Mouse (Mus musculus): Measurements from ENCODE around the gene Nufip2. TPM values are rescaled to one million over a fixed set of nuclear protein-coding genes. Genes with fewer than 3 reads are reported as not detected.

Nufip2 gene
- polyA plus RNA-seq, 1 experiment from 2014 or later, result 3.4 TPM

DNA sequence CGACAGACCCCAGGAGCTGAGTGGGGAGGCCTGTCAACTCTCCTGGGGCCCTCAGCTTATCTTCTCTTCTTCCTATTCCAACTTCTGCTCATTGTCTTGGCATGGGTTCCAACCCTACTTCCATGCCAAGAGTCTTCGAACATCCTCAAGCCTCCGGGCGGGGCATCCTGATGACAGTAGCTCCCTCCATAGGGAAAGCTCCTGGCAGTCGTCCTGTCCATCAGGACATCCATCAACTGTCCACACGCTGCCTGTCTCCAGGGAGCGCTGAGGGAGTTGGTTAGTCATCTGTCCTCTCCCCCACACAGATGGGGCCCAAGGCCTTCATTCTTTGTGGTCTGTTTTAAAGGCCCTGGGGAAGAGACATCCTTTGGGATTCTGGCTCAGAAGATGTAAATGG, 95.1 kb downstream of the Nufip2 start:
- no peaks in the 10 kb centered on the region for H3K27me3 ChIP-seq (ENCODE audit: insufficient read depth, low read length)
- H3K36me3 ChIP-seq (ENCODE audit: insufficient read depth, low read length), result peaks cover 11% of the 10 kb centered on the region
- 68% methylated on average over 7 of the region's 7 CpGs for WGBS
- H3K27ac ChIP-seq (ENCODE audit: low read length), result no peak overlapping the region
- no peaks in the 10 kb centered on the region for H3K9me3 ChIP-seq (ENCODE audit: low read length)
- ATAC-seq (ENCODE audit: low FRiP score, low TSS enrichment), result no peak
- no peak overlapping the region for H3K4me3 ChIP-seq (ENCODE audit: low read length)
- H3K4me2 ChIP-seq (replicated peaks; ENCODE audit: low read depth, low read length), result no peak overlapping the region
- peaks cover 34% of the 10 kb centered on the region for H3K4me1 ChIP-seq (ENCODE audit: insufficient read depth, low read length)
- H3K9ac ChIP-seq (replicated peaks; ENCODE audit: low read length), result no peak overlapping the region

DNA sequence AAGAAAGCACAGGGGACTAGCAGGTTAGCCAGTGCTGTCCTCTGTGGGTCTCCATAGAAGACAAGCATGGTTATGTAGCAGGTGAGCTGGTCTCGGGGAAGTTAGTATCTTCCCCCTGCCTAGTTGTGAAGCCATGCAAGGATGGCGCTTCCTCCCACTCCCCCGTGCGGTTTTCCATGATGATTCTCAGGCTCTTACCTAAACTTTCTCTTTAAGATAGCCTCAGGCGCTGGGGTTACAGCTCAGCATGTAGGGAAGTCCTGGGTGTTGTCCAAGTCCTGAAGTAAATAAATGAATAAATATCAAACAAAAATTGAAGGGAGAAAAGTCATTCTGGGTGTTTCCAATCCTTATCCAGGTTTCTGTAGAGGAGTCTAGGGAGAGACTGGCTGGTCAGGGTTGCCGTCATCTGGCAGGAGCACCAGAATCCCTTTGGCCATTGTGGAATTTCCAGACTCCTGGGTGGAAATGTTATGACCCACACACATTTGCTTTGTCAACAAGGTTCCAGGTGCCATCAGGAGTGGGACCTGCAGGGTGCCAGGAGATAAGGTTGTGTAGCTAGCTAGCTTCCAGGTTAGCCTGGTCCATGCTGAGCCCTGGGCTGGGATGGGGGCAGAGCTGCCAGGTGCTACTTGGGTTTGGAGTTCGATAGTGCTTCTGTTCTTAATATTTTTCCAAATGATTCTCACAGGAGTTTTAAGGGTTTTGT, 96.3 kb downstream of the Nufip2 start:
- WGBS, result 79% methylated on average over 7 of the region's 7 CpGs
- H3K27me3 ChIP-seq (ENCODE audit: insufficient read depth, low read length), result no peaks in the 10 kb centered on the region

DNA sequence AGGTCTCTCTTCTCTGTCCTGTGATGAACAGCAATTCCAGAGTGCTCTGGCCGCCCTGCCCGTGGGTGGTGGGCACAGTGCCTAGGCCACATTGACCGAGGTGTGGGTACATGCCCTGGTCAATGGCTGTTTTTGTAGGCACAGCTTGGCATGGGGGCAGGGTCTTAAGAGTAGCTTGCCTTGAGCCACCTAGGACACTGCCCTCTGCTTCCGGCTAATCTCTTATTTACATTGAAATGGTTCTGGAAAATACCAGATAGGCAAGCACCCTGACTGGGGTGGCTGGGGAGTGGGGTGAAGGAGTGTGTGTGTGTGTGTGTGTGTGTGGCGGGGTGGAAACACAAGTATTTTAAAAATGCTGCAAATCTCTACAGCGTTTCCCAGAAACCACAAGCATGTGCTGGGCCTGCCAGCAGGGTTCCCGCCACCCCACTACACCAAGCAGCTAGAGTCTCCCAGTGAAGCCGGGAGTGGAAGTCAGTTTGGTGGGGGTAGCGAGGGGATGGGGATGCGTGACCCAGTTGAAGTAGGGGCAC, 97.3 kb downstream of the Nufip2 start:
- Histone ChIP-seq H3K36me3 (ENCODE audit: insufficient read depth, low read length) (no peaks in the 10 kb centered on the region; the same call in 1 of the 2 replicates), H3K4me3 (ENCODE audit: low read length) (no peak overlapping the region), H3K27ac (ENCODE audit: low read length) (peak overlapping the region; percentile 97), H3K9me3 (ENCODE audit: low read length) (no peaks in the 10 kb centered on the region), H3K27me3 (ENCODE audit: insufficient read depth, low read length) (no peaks in the 10 kb centered on the region), H3K4me1 (ENCODE audit: insufficient read depth, low read length) (peaks cover 40% of the 10 kb centered on the region), H3K4me2 (replicated peaks; ENCODE audit: low read depth, low read length) (no peak overlapping the region), H3K9ac (replicated peaks; ENCODE audit: low read length) (peak overlapping the region; percentile 34)
- WGBS, result 68% methylated on average over 10 of the region's 10 CpGs
- no peak; the same call in 1 of the 2 replicates for ATAC-seq (ENCODE audit: low FRiP score, low TSS enrichment)

More for the DNA sequence above, 96.3 kb downstream of the Nufip2 start:
- Histone ChIP-seq H3K4me2 (replicated peaks; ENCODE audit: low read depth, low read length) (no peak overlapping the region), H3K4me1 (ENCODE audit: insufficient read depth, low read length) (peaks cover 40% of the 10 kb centered on the region), H3K4me3 (ENCODE audit: low read length) (no peak overlapping the region), H3K9ac (replicated peaks; ENCODE audit: low read length) (no peak overlapping the region), H3K27ac (ENCODE audit: low read length) (no peak overlapping the region), H3K9me3 (ENCODE audit: low read length) (no peaks in the 10 kb centered on the region), H3K36me3 (ENCODE audit: insufficient read depth, low read length) (peaks cover 9% of the 10 kb centered on the region)
- no peak for ATAC-seq (ENCODE audit: low FRiP score, low TSS enrichment)

DNA sequence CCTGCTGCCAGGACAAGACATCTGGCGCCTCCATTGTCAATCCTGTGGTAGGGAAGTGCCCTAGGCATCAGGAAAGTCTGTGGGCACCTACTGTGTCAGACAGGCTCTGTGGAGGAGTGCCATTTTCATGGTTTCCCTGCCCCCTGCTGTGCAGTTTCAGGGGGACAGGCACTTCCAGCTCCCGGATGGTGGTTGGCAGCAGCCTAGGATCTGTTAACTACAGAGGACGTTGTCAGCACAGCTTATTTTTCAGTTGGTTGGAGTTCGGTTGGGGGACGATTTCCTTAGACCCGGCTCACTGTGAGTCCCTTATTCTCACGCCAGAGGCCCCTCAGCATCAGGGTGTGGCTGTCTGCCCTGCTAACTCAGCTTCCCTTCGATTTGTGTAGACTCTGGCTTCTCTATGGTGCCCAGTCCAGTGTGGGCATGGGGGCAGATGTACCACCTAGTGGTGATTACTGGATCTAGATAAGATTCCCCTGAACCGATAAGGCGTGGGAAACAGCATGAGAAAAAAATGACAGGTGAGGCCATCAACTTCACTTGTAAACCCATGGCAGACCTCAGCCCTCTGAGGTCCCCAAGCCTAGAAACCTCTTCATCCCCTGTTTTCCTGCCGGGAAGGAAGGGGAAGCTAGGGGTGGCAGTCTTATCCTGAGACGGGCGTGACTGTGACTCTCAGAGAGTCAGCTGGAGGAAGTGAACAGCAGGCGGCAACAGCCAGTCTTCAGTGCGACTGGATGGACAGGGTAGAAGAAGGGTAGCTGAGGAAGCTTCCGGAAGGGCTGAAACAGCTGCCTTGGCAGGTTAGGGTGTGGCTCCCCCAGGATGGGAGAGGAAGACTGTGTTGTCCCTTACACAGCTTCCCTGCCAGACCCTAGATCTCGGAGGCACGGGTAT, 98.0 kb downstream of the Nufip2 start:
- Histone ChIP-seq H3K27ac (ENCODE audit: low read length) (peak overlapping the region; percentile 97), H3K9ac (replicated peaks; ENCODE audit: low read length) (peak overlapping the region; percentile 34), H3K4me3 (ENCODE audit: low read length) (no peak overlapping the region), H3K36me3 (ENCODE audit: insufficient read depth, low read length) (no peaks in the 10 kb centered on the region), H3K4me1 (ENCODE audit: insufficient read depth, low read length) (peaks cover 40% of the 10 kb centered on the region), H3K4me2 (replicated peaks; ENCODE audit: low read depth, low read length) (no peak overlapping the region), H3K27me3 (ENCODE audit: insufficient read depth, low read length) (no peaks in the 10 kb centered on the region), H3K9me3 (ENCODE audit: low read length) (no peaks in the 10 kb centered on the region)
- WGBS, result 49% methylated on average over 18 of the region's 18 CpGs
- ATAC-seq (ENCODE audit: low FRiP score, low TSS enrichment), result no peak

- H3K9ac ChIP-seq (replicated peaks; ENCODE audit: low read length), result peak overlapping the region; percentile 9; the same call in 1 of the 2 replicates
- no peaks in the 10 kb centered on the region for H3K9me3 ChIP-seq (ENCODE audit: low read length)
- H3K4me1 ChIP-seq (ENCODE audit: insufficient read depth, low read length), result peaks cover 40% of the 10 kb centered on the region
- no peak overlapping the region for H3K4me3 ChIP-seq (ENCODE audit: low read length)
- H3K27ac ChIP-seq (ENCODE audit: low read length), result peak overlapping the region; percentile 97
- no peaks in the 10 kb centered on the region for H3K36me3 ChIP-seq (ENCODE audit: insufficient read depth, low read length)
- 76% methylated on average over 9 of the region's 9 CpGs for WGBS
- H3K27me3 ChIP-seq (ENCODE audit: insufficient read depth, low read length), result no peaks in the 10 kb centered on the region
- H3K4me2 ChIP-seq (replicated peaks; ENCODE audit: low read depth, low read length), result no peak overlapping the region
- no peak for ATAC-seq (ENCODE audit: low FRiP score, low TSS enrichment)
Observed at GRCm38 (mm10) chr11:77784894-77785293, 98.9 kb downstream of the Nufip2 start.

DNA sequence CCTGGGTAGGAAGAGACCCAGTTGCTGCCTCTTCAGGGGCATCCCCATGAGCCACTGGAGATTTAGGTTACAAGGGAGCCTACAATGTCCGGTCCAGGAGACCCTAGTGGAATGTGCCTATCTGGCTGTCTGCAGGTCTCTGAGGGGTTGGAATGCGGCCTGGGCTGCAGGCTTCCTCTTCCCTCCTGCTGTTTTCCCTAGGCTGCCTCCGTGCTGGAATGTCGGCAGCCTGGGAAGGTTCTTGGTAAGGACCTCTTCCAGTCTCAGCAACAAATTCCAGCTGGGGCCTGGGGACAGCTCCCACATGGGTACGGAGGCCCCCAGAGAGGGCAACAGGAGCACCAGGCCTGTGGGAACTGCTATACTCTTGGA, 99.4 kb downstream of the Nufip2 start:
- Histone ChIP-seq H3K4me2 (replicated peaks; ENCODE audit: low read depth, low read length) (no peak overlapping the region; the same call in 1 of the 2 replicates), H3K4me1 (ENCODE audit: insufficient read depth, low read length) (peaks cover 43% of the 10 kb centered on the region), H3K36me3 (ENCODE audit: insufficient read depth, low read length) (no peaks in the 10 kb centered on the region), H3K27ac (ENCODE audit: low read length) (peak overlapping the region; percentile 97), H3K4me3 (ENCODE audit: low read length) (no peak overlapping the region), H3K9me3 (ENCODE audit: low read length) (no peaks in the 10 kb centered on the region), H3K27me3 (ENCODE audit: insufficient read depth, low read length) (no peaks in the 10 kb centered on the region), H3K9ac (replicated peaks; ENCODE audit: low read length) (peak overlapping the region; percentile 47)
- WGBS, result 10% methylated on average over 5 of the region's 5 CpGs
- peak; percentile 32; the same call in 1 of the 2 replicates for ATAC-seq (ENCODE audit: low FRiP score, low TSS enrichment)

DNA sequence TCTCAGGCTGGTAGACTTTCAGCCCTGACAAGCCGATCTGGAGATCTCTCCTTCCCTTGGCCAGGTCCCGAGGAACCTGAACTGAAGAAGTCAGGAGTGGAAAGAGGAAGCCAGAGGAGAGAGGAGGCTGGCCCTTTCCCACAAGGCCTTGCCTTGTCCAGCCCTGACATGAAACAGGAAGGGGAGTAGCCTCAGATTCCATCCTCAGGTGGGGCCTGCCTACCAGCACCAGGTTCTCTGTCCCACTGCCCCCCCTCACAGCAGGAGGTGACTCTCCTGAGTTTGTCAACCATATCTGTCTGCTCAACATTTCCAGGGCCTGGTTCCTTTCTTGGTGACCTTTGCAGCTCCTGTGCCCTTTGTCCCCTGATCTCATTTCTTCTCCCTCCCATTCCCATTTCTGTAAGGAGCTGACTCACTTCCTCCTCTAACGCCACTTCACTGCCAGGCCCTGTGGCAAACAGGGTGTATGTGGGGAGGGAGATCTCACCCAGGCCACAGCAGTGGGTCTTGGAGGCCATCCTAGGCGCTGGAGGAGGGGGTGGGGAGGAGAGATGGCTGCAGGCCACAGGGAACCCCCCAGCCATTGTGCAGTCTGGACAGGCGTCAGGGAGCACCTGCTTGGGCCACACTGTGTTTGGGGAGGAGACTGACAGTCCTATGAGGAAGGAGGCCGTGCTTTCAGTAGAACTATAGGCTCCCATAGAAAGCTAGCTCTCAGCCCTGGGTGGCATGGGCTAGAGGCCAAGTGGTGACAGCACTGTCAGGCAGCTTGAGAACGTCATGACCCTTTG, 100.0 kb downstream of the Nufip2 start:
- H3K4me2 ChIP-seq (replicated peaks; ENCODE audit: low read depth, low read length), result no peak overlapping the region; the same call in 1 of the 2 replicates
- H3K4me1 ChIP-seq (ENCODE audit: insufficient read depth, low read length), result peaks cover 44% of the 10 kb centered on the region
- ATAC-seq (ENCODE audit: low FRiP score, low TSS enrichment), result peak; percentile 71

GRCm38 (mm10) chr11:77787707-77788106, 101.8 kb downstream of the Nufip2 start, which contains the start of gene Gm10277:
TSS of gene Gm10277 (minus strand) at chr11:77787747.
- H3K27ac ChIP-seq (ENCODE audit: low read length), result peak within 1 kb of the TSS; percentile 97
- no peak within 1 kb of the TSS for H3K4me2 ChIP-seq (replicated peaks; ENCODE audit: low read depth, low read length)
- H3K36me3 ChIP-seq (ENCODE audit: insufficient read depth, low read length), result no peaks in the 10 kb centered on the region
- no peak within 1 kb of the TSS for H3K9ac ChIP-seq (replicated peaks; ENCODE audit: low read length)
- no peak for ATAC-seq (ENCODE audit: low FRiP score, low TSS enrichment)
- peaks cover 61% of the 10 kb centered on the region for H3K4me1 ChIP-seq (ENCODE audit: insufficient read depth, low read length)
- H3K9me3 ChIP-seq (ENCODE audit: low read length), result no peaks in the 10 kb centered on the region
- no peak within 1 kb of the TSS for H3K4me3 ChIP-seq (ENCODE audit: low read length)
- H3K27me3 ChIP-seq (ENCODE audit: insufficient read depth, low read length), result no peaks in the 10 kb centered on the region
- WGBS, result 91% methylated on average over 5 of the region's 5 CpGs

More for the DNA sequence above, 100.0 kb downstream of the Nufip2 start:
- Histone ChIP-seq H3K27ac (ENCODE audit: low read length) (peak overlapping the region; percentile 97), H3K9me3 (ENCODE audit: low read length) (no peaks in the 10 kb centered on the region), H3K4me3 (ENCODE audit: low read length) (no peak overlapping the region), H3K27me3 (ENCODE audit: insufficient read depth, low read length) (no peaks in the 10 kb centered on the region), H3K9ac (replicated peaks; ENCODE audit: low read length) (peak overlapping the region; percentile 47), H3K36me3 (ENCODE audit: insufficient read depth, low read length) (no peaks in the 10 kb centered on the region)
- 52% methylated on average over 7 of the region's 7 CpGs for whole genome bisulfite sequencing

DNA sequence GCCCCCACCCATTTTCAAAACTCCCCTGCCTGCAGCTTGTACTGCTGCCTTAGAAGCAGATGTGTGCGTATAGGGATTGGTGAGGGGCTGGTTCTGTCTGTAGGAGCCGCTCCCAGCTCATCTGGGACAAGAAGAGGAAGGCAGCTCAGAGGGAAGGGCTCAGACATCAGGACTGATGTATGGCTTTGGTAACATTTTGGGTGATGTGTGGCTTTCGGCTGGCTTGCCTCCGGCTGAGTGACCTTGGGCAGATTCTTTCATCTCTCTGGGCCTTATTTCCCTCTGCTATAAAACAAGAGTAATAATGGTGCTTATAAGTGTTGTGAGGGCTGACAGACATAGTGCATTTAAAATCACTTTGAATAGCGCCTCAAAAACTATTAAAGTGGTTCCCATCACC, 103.6 kb downstream of the Nufip2 start:
- Histone ChIP-seq H3K9me3 (ENCODE audit: low read length) (no peaks in the 10 kb centered on the region), H3K4me1 (ENCODE audit: insufficient read depth, low read length) (peaks cover 58% of the 10 kb centered on the region), H3K36me3 (ENCODE audit: insufficient read depth, low read length) (no peaks in the 10 kb centered on the region), H3K27ac (ENCODE audit: low read length) (no peak overlapping the region), H3K4me3 (ENCODE audit: low read length) (no peak overlapping the region), H3K27me3 (ENCODE audit: insufficient read depth, low read length) (no peaks in the 10 kb centered on the region), H3K9ac (replicated peaks; ENCODE audit: low read length) (no peak overlapping the region), H3K4me2 (replicated peaks; ENCODE audit: low read depth, low read length) (no peak overlapping the region)
- 83% methylated on average over 5 of the region's 5 CpGs for WGBS
- no peak for ATAC-seq (ENCODE audit: low FRiP score, low TSS enrichment)
